Mouse (Mus musculus) lung, postnatal 0 days (tissue): ENCODE measurements around the gene Ssbp2.

ENCODE experiments used
- CTCF ChIP-seq: IDR thresholded peaks from 2 replicates; pipeline ENCODE4 v1.5.1; 2016; ENCODE audit warnings: antibody characterized with exemption, mild to moderate bottlenecking
- EP300 ChIP-seq: IDR thresholded peaks from 2 replicates; pipeline ENCODE4 v1.6.1; 2016; ENCODE audit warnings: antibody characterized with exemption, mild to moderate bottlenecking, control low read depth

GRCm38 (mm10) chr13:91595284-91595683 lies 135.2 kb downstream of the Ssbp2 start:
- no peak for TF ChIP-seq EP300
- peak; percentile 23; the same call in 1 of the 2 replicates for TF ChIP-seq CTCF
